ENCODE assay signal across 27 mouse cellular contexts in genomic region chr3:3829020-3829419, GRCm38 (mm10).
"Had no signal": no experiment of that assay in that cellular context is flagged by ENCODE, and none has a peak within 500 bp of the region (broad histone marks: within the 10 kb centered on the region; RNA-seq: fewer than 3 reads in every experiment).

No protein-coding gene starts in this region.

- H3K9me3 ChIP-seq: embryonic facial prominence, embryonic 12.5 days; embryonic facial prominence, embryonic 13.5 days; embryonic facial prominence, embryonic 15.5 days; forebrain, embryonic 15.5 days had no signal

- H3K4me2 ChIP-seq: embryonic facial prominence, embryonic 12.5 days; embryonic facial prominence, embryonic 13.5 days; embryonic facial prominence, embryonic 15.5 days; forebrain, embryonic 12.5 days; forebrain, embryonic 13.5 days; forebrain, embryonic 15.5 days had no signal

- DNase-seq: cerebellum, adult 2 months; cerebellum, adult 8-10 months; cerebellum, adult 9-10 months; cerebellum, adult 9-11 months; cerebellum, postnatal 10 days; cerebellum, postnatal 14 days; cerebellum, postnatal 25 days; cerebellum, postnatal 36 days; embryo, embryonic 11 days; forebrain, postnatal 0 days; gastrocnemius, adult 2 months; gastrocnemius, postnatal 10 days; gastrocnemius, postnatal 14 days; gastrocnemius, postnatal 25 days; gastrocnemius, postnatal 36 days; heart, adult 18-20 months had no signal

- H3K4me3 ChIP-seq: embryonic facial prominence, embryonic 10.5 days; embryonic facial prominence, embryonic 12.5 days; embryonic facial prominence, embryonic 13.5 days; embryonic facial prominence, embryonic 15.5 days; erythroblast, embryonic 14.5 days; forebrain, embryonic 10.5 days; forebrain, embryonic 12.5 days; forebrain, embryonic 13.5 days; forebrain, embryonic 15.5 days; gastrocnemius, adult 2 months had no signal

- H3K27me3 ChIP-seq: embryonic facial prominence, embryonic 12.5 days; embryonic facial prominence, embryonic 13.5 days; embryonic facial prominence, embryonic 15.5 days; forebrain, embryonic 12.5 days; forebrain, embryonic 13.5 days; forebrain, embryonic 15.5 days had no signal

- H3K4me1 ChIP-seq: embryonic facial prominence, embryonic 10.5 days; embryonic facial prominence, embryonic 12.5 days; embryonic facial prominence, embryonic 13.5 days; embryonic facial prominence, embryonic 15.5 days; forebrain, embryonic 10.5 days; forebrain, embryonic 12.5 days had no signal

- ATAC-seq: forebrain, embryonic 13.5 days; forebrain, embryonic 14.5 days; forebrain, embryonic 15.5 days; forebrain, embryonic 16.5 days; forebrain, postnatal 0 days had no signal

- H3K9ac ChIP-seq: embryonic facial prominence, embryonic 12.5 days; embryonic facial prominence, embryonic 13.5 days; embryonic facial prominence, embryonic 15.5 days; forebrain, embryonic 12.5 days; forebrain, embryonic 13.5 days; forebrain, embryonic 15.5 days; forebrain, postnatal 0 days had no signal

- H3K36me3 ChIP-seq: embryonic facial prominence, embryonic 10.5 days; embryonic facial prominence, embryonic 12.5 days; embryonic facial prominence, embryonic 13.5 days; embryonic facial prominence, embryonic 15.5 days; forebrain, embryonic 10.5 days; forebrain, embryonic 12.5 days; forebrain, embryonic 15.5 days had no signal

- H3K27ac ChIP-seq: embryonic facial prominence, embryonic 10.5 days; embryonic facial prominence, embryonic 12.5 days; embryonic facial prominence, embryonic 13.5 days; embryonic facial prominence, embryonic 15.5 days; forebrain, embryonic 10.5 days; forebrain, embryonic 12.5 days; forebrain, embryonic 13.5 days; forebrain, embryonic 15.5 days; gastrocnemius, adult 2 months had no signal
